Mouse (Mus musculus): ENCODE measurements around the gene Lmx1b.

GRCm38 (mm10) chr2:33580697-33581448 is 59.4 kb downstream of the Lmx1b start:
- TF ChIP-seq EP300 (IDR thresholded peaks at IDR 0.05; ENCODE audit: insufficient read depth, low read depth, low read length) = no peak
- TF ChIP-seq CTCF (IDR thresholded peaks at IDR 0.05) = no peak
- no peak for TF ChIP-seq POLR2A (IDR thresholded peaks at IDR 0.05; ENCODE audit: insufficient read depth, low read depth, low read length)

Data from heart, adult 2 months (tissue).